Mouse (Mus musculus) embryonic facial prominence, embryonic 12.5 days (tissue): ENCODE results near the gene Daam2. TPM values are rescaled to one million over a fixed set of nuclear protein-coding genes. Genes with fewer than 3 reads are reported as not detected.

ENCODE experiments used
- ATAC-seq: fragments of 200-750 bp; cut with Nextera tagmentation; 2 replicates; pipeline ENCODE4 v1.8.0; 2017; ENCODE audit not compliant: insufficient number of reproducible peaks, insufficient read depth, low FRiP score, low TSS enrichment
- H3K27ac ChIP-seq: fragments of 300-500 bp; sonication (generic); 2 replicates; pipeline ENCODE4 v1.5.1; 2016; ENCODE audit warnings: mild to moderate bottlenecking
- H3K27me3 ChIP-seq: fragments of 300-500 bp; sonication (generic); 2 replicates; pipeline ENCODE4 v1.6.1; 2016; ENCODE audit warnings: mild to moderate bottlenecking, moderate library complexity
- H3K36me3 ChIP-seq: fragments of 300-500 bp; sonication (generic); 2 replicates; pipeline ENCODE4 v1.6.1; 2016; ENCODE audit warnings: mild to moderate bottlenecking
- H3K4me1 ChIP-seq: fragments of 300-500 bp; sonication (generic); 2 replicates; pipeline ENCODE4 v1.6.1; 2016
- H3K4me2 ChIP-seq: fragments of 300-500 bp; sonication (generic); replicated peaks from 2 replicates; pipeline ENCODE4 v1.6.1; 2016; ENCODE audit warnings: mild to moderate bottlenecking, moderate library complexity
- H3K4me3 ChIP-seq: fragments of 300-500 bp; sonication (generic); 2 replicates; pipeline ENCODE4 v1.5.1; 2016; ENCODE audit warnings: mild to moderate bottlenecking
- H3K9ac ChIP-seq: fragments of 300-500 bp; sonication (generic); 2 replicates; pipeline ENCODE4 v1.6.1; 2016; ENCODE audit warnings: mild to moderate bottlenecking, moderate library complexity
- H3K9me3 ChIP-seq: fragments of 300-500 bp; sonication (generic); 2 replicates; pipeline ENCODE4 v1.6.1; 2016; ENCODE audit warnings: mild to moderate bottlenecking, moderate library complexity
- WGBS: fragments of 180-500 bp; shearing (Covaris S2); methylation state at CpG from one replicate; pipeline ENCODE4 v1.1.7; 2016; 5-methylcytosine and 5-hydroxymethylcytosine counted together
- polyA plus RNA-seq: library from polyadenylated mRNA; unstranded; fragments of >200 nt; fragmentation: Nextera tagmentation; extraction: Ambion mirVana; gene quantifications from 2 replicates; pipeline ENCODE4 v1.2.1, GENCODE M21; 2016

Daam2 gene
- polyA plus RNA-seq, 1 experiment from 2014 or later: 12.4 TPM

- H3K9me3 ChIP-seq: no peaks in the 10 kb centered on the region
- no peaks in the 10 kb centered on the region for H3K27me3 ChIP-seq
- no peak overlapping the region for H3K4me2 ChIP-seq
- H3K4me1 ChIP-seq: peaks cover 25% of the 10 kb centered on the region
- H3K27ac ChIP-seq: no peak overlapping the region
- H3K9ac ChIP-seq: no peak overlapping the region
- no peak for ATAC-seq
- H3K36me3 ChIP-seq: no peaks in the 10 kb centered on the region
- WGBS: 44% methylated on average over 4 of the region's 4 CpGs
- H3K4me3 ChIP-seq: no peak overlapping the region
Measured at GRCm38 (mm10) chr17:49515678-49516077, 48.5 kb downstream of the Daam2 start.

DNA sequence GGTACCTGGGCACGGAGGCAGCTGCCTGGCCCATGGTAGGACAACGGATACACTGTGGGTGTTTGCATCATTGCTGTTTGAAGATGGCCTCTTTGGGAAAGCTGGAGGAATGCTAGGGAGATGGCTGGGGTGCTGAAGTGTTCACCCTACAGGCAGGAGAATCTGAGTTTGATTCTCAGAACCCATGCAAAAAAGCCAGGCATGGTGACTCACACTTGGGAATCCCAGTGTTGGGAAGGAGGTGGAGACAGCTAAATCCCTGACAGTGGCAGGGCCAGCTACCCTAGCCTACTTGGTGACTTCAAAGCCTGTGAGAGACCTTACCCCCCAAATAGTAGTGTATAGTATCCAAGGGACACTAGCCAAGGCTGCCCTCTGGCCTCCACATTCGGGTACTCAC, 49.0 kb downstream of the Daam2 start:
- 93% methylated on average over 3 of the region's 3 CpGs for WGBS
- H3K9ac ChIP-seq: no peak overlapping the region
- ATAC-seq: no peak
- no peak overlapping the region for H3K27ac ChIP-seq
- no peak overlapping the region for H3K4me2 ChIP-seq
- no peaks in the 10 kb centered on the region for H3K9me3 ChIP-seq
- H3K36me3 ChIP-seq: no peaks in the 10 kb centered on the region
- no peaks in the 10 kb centered on the region for H3K27me3 ChIP-seq
- no peak overlapping the region for H3K4me3 ChIP-seq
- peaks cover 20% of the 10 kb centered on the region for H3K4me1 ChIP-seq

GRCm38 (mm10) chr17:49512671-49513085, 51.5 kb downstream of the Daam2 start:
- Histone ChIP-seq H3K4me3 (no peak overlapping the region), H3K9ac (no peak overlapping the region), H3K9me3 (no peaks in the 10 kb centered on the region), H3K4me2 (no peak overlapping the region), H3K4me1 (peaks cover 11% of the 10 kb centered on the region), H3K27me3 (no peaks in the 10 kb centered on the region), H3K36me3 (no peaks in the 10 kb centered on the region), H3K27ac (no peak overlapping the region)
- ATAC-seq: no peak
- WGBS: 79% methylated on average over 5 of the region's 5 CpGs

DNA sequence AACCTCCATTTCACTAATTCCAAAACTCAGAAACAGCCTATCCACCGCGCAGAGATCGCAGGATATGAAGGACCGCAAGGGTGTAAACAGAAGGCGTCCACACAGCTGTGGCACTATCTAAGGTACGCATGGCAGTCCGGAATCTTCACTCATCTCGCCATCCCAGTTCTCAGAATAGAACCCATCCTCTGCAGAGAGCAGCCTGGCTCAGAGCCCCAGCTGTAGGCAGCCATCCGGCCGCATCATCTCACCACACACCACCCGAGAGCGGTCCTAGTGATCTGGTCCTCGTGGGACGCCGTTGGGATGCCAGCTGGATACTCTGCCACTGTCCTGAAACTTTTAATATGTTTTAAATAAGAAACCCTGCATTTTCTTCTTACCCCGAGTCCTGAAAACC, 54.7 kb downstream of the Daam2 start:
- Histone ChIP-seq H3K27me3 (no peaks in the 10 kb centered on the region), H3K9ac (no peak overlapping the region), H3K27ac (no peak overlapping the region), H3K9me3 (no peaks in the 10 kb centered on the region), H3K4me1 (no peaks in the 10 kb centered on the region), H3K36me3 (no peaks in the 10 kb centered on the region), H3K4me2 (no peak overlapping the region), H3K4me3 (no peak overlapping the region)
- ATAC-seq: no peak
- 95% methylated on average over 16 of the region's 16 CpGs for WGBS

DNA sequence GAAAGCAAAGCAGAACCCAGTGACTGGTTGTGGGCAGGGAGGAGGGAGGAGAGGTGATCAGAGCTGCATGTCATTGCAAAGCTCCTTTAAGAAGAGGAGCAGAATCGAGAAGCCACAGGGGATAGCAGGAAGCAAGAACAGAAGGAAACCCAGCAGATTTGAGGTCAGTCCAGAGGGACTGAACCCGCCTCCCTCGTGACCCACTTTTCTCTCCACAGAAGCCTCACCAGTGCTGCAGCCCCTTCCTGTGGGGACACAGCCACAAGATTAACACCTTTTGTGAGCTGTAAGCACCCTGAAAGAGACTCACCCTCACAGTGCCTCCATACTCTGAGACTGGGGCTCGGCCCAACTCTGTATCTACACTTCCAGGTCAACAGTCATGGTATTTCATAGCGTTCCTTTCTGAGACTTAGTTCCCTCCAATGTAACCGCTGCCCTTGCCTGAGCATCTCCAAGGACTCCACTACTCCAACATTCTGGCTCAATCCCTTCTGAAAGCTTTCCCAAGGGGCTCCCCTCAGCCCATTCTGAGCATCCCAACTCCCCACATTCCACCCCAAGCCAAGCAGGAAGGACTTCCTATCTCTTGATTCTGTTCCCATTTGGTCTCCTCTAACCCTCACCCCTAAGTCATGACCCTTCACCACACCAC, 60.8 kb downstream of the Daam2 start:
- Histone ChIP-seq H3K9ac (no peak overlapping the region), H3K9me3 (no peaks in the 10 kb centered on the region), H3K4me1 (no peaks in the 10 kb centered on the region), H3K4me2 (no peak overlapping the region), H3K27ac (no peak overlapping the region), H3K36me3 (0 out of 2 replicates have a peak, but pooled peaks cover 5% of the 10 kb centered on the region), H3K27me3 (no peaks in the 10 kb centered on the region), H3K4me3 (no peak overlapping the region)
- 79% methylated on average over 6 of the region's 6 CpGs for WGBS
- no peak for ATAC-seq

- no peak overlapping the region for H3K4me2 ChIP-seq
- H3K9me3 ChIP-seq: no peaks in the 10 kb centered on the region
- H3K4me1 ChIP-seq: no peaks in the 10 kb centered on the region
- H3K36me3 ChIP-seq: peaks cover 21% of the 10 kb centered on the region
- H3K4me3 ChIP-seq: no peak overlapping the region
- no peak overlapping the region for H3K27ac ChIP-seq
- no peaks in the 10 kb centered on the region for H3K27me3 ChIP-seq
- no peak overlapping the region for H3K9ac ChIP-seq
- no peak for ATAC-seq
- WGBS: 74% methylated on average over 2 of the region's 2 CpGs
Measured at GRCm38 (mm10) chr17:49500234-49500633, 63.9 kb downstream of the Daam2 start.

DNA sequence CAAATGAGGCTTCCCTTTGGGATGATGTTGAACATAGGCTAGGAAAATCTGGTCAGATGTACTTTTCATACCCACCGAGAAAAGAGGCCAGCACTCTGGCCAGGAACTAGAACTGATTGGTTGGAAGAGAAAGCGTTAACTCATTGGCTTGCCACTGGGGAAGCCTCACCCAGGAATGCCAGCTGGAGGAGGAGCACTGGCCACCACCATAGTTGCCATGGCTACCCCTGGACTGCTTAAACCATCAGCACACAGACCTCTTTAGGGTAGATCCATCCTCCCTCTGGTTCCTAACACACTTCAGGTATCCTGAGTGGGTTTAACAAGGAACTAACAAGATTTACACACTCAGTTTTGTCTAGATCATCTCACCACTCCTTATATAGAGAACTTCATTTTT, 64.5 kb downstream of the Daam2 start:
- WGBS: 92% methylated on average over 2 of the region's 2 CpGs
- Histone ChIP-seq H3K4me2 (no peak overlapping the region), H3K9me3 (no peaks in the 10 kb centered on the region), H3K9ac (no peak overlapping the region), H3K36me3 (peaks cover 25% of the 10 kb centered on the region), H3K27ac (no peak overlapping the region), H3K27me3 (no peaks in the 10 kb centered on the region), H3K4me1 (no peaks in the 10 kb centered on the region), H3K4me3 (no peak overlapping the region)
- no peak for ATAC-seq

- Histone ChIP-seq H3K9ac (no peak overlapping the region), H3K9me3 (no peaks in the 10 kb centered on the region), H3K27ac (no peak overlapping the region), H3K36me3 (peaks cover 39% of the 10 kb centered on the region), H3K4me2 (no peak overlapping the region), H3K27me3 (no peaks in the 10 kb centered on the region), H3K4me1 (no peaks in the 10 kb centered on the region), H3K4me3 (no peak overlapping the region)
- 71% methylated on average over 3 of the region's 3 CpGs for WGBS
- ATAC-seq: no peak
Measured at GRCm38 (mm10) chr17:49498169-49498568, 66.0 kb downstream of the Daam2 start.

GRCm38 (mm10) chr17:49493276-49493675, 70.9 kb downstream of the Daam2 start:
- Histone ChIP-seq H3K9ac (no peak overlapping the region), H3K27me3 (no peaks in the 10 kb centered on the region), H3K4me2 (no peak overlapping the region), H3K4me1 (no peaks in the 10 kb centered on the region), H3K36me3 (peaks cover 50% of the 10 kb centered on the region), H3K4me3 (no peak overlapping the region), H3K9me3 (no peaks in the 10 kb centered on the region), H3K27ac (no peak overlapping the region)
- WGBS: 90% methylated on average over 4 of the region's 4 CpGs
- no peak for ATAC-seq

GRCm38 (mm10) chr17:49489098-49489497, 75.0 kb downstream of the Daam2 start:
- no peak overlapping the region for H3K4me2 ChIP-seq
- no peak for ATAC-seq
- no peak overlapping the region for H3K4me3 ChIP-seq
- no peak overlapping the region for H3K9ac ChIP-seq
- no peak overlapping the region for H3K27ac ChIP-seq
- H3K36me3 ChIP-seq: peaks cover 62% of the 10 kb centered on the region
- WGBS: 82% methylated on average over 5 of the region's 5 CpGs
- H3K9me3 ChIP-seq: no peaks in the 10 kb centered on the region
- H3K27me3 ChIP-seq: no peaks in the 10 kb centered on the region
- no peaks in the 10 kb centered on the region for H3K4me1 ChIP-seq

DNA sequence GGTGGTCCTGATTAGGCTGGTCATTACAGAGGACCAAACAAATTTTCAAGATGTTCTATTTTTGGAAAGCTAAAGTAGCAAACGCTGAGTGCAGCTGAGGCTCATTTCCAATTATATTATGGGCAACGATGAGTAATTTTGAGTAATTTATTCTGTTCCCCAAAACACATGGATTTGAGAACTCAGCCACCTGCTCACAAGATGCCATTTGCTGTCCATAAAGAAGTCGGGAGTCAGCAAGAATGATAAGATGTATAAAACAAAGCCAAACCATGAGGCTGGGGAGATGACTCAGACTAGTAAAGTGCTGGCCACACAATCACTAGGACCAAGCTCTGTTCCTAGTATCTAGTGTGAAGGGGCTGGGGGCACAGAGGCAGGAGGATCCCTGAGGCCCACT, 79.7 kb downstream of the Daam2 start:
- peaks cover 72% of the 10 kb centered on the region for H3K36me3 ChIP-seq
- H3K4me2 ChIP-seq: no peak overlapping the region
- no peak overlapping the region for H3K27ac ChIP-seq

DNA sequence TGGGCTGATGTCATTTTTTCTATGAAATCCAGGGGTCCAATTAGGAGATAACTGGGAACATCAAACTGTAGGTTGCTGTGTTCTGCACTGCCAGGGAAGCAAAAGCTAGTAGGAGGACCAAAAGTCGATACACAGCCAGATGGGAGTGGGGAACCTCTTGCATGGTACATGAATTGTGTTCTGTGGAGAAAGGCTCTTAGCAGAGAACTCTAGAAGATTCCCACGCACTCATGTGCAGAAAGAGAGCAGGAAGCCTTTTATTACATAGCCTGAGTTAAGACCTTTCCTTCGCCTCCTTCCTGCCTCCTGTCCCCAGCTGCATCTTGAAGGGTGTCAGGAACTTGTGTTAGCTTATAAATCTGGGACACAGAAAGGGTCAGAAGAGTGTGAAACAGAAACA, 82.3 kb downstream of the Daam2 start:
- Histone ChIP-seq H3K27me3 (no peaks in the 10 kb centered on the region), H3K4me2 (no peak overlapping the region), H3K4me3 (no peak overlapping the region), H3K4me1 (no peaks in the 10 kb centered on the region), H3K9ac (no peak overlapping the region), H3K9me3 (no peaks in the 10 kb centered on the region), H3K36me3 (peaks cover 74% of the 10 kb centered on the region), H3K27ac (no peak overlapping the region)
- WGBS: 85% methylated on average over 3 of the region's 3 CpGs
- no peak for ATAC-seq

More for the DNA sequence above, 79.7 kb downstream of the Daam2 start:
- no peak overlapping the region for H3K4me3 ChIP-seq
- 78% methylated on average over 3 of the region's 3 CpGs for WGBS
- no peaks in the 10 kb centered on the region for H3K9me3 ChIP-seq
- ATAC-seq: no peak
- no peaks in the 10 kb centered on the region for H3K27me3 ChIP-seq
- H3K9ac ChIP-seq: no peak overlapping the region
- H3K4me1 ChIP-seq: no peaks in the 10 kb centered on the region
